Mouse (Mus musculus) R1 (cell line): ENCODE results near the gene Ptprh.

Experiments
- DNase-seq: peaks from one replicate; pipeline ENCODE4 v3.0.0-alpha.2; 2018; ENCODE audit warnings: low read depth, low spot score

Gene Ptprh

GRCm38 (mm10) chr7:4502421-4503090 lies 101.3 kb downstream of the Ptprh start:
- DNase-seq, result peak; percentile 78

GRCm38 (mm10) chr7:4501558-4502397 lies 102.1 kb downstream of the Ptprh start, which contains the start of gene Ppp1r12c:
Ppp1r12c (minus strand) TSS chr7:4501680.
- peak; percentile 92 for DNase-seq

- DNase-seq, result peak; percentile 32
These were observed 102.9 kb downstream of the Ptprh start for GRCm38 (mm10) chr7:4500892-4501471.

- DNase-seq, result no peak
These were observed 104.8 kb downstream of the Ptprh start for GRCm38 (mm10) chr7:4499034-4499433.
